Mouse (Mus musculus): Measurements from ENCODE around the gene Ube2j1.

GRCm38 (mm10) chr4:33006844-33007243 lies 24.4 kb upstream of the Ube2j1 start:
- TF ChIP-seq CTCF (conservative IDR thresholded peaks at IDR 0.05 in 1 of 2, IDR thresholded peaks at IDR 0.05 in 1 of 2; ENCODE audit: low read depth in 2 of 2, low read length in 2 of 2), result no peak
- TF ChIP-seq RCOR1 (conservative IDR thresholded peaks at IDR 0.05; ENCODE audit: low read depth, low read length), result no peak
- no peak for TF ChIP-seq SIN3A (IDR thresholded peaks at IDR 0.05; ENCODE audit: low read length)
- no peak for TF ChIP-seq PAX5 (IDR thresholded peaks at IDR 0.05; ENCODE audit: low read length)
- no peak for TF ChIP-seq CHD2 (IDR thresholded peaks at IDR 0.05; ENCODE audit: low read length)

All from CH12.LX (cell line).